Mouse (Mus musculus) embryonic facial prominence, embryonic 12.5 days (tissue): ENCODE data around the gene Chrna4. TPM values are rescaled to one million over a fixed set of nuclear protein-coding genes. Genes with fewer than 3 reads are reported as not detected.

Experiments
- ATAC-seq: fragments of 200-750 bp; cut with Nextera tagmentation; 2 replicates; pipeline ENCODE4 v1.8.0; 2017; ENCODE audit not compliant: insufficient number of reproducible peaks, insufficient read depth, low FRiP score, low TSS enrichment
- H3K27ac ChIP-seq: fragments of 300-500 bp; sonication (generic); 2 replicates; pipeline ENCODE4 v1.5.1; 2016; ENCODE audit warnings: mild to moderate bottlenecking
- H3K27me3 ChIP-seq: fragments of 300-500 bp; sonication (generic); 2 replicates; pipeline ENCODE4 v1.6.1; 2016; ENCODE audit warnings: mild to moderate bottlenecking, moderate library complexity
- H3K36me3 ChIP-seq: fragments of 300-500 bp; sonication (generic); 2 replicates; pipeline ENCODE4 v1.6.1; 2016; ENCODE audit warnings: mild to moderate bottlenecking
- H3K4me1 ChIP-seq: fragments of 300-500 bp; sonication (generic); 2 replicates; pipeline ENCODE4 v1.6.1; 2016
- H3K4me2 ChIP-seq: fragments of 300-500 bp; sonication (generic); replicated peaks from 2 replicates; pipeline ENCODE4 v1.6.1; 2016; ENCODE audit warnings: mild to moderate bottlenecking, moderate library complexity
- H3K4me3 ChIP-seq: fragments of 300-500 bp; sonication (generic); 2 replicates; pipeline ENCODE4 v1.5.1; 2016; ENCODE audit warnings: mild to moderate bottlenecking
- H3K9ac ChIP-seq: fragments of 300-500 bp; sonication (generic); 2 replicates; pipeline ENCODE4 v1.6.1; 2016; ENCODE audit warnings: mild to moderate bottlenecking, moderate library complexity
- H3K9me3 ChIP-seq: fragments of 300-500 bp; sonication (generic); 2 replicates; pipeline ENCODE4 v1.6.1; 2016; ENCODE audit warnings: mild to moderate bottlenecking, moderate library complexity
- WGBS: fragments of 180-500 bp; shearing (Covaris S2); methylation state at CpG from one replicate; pipeline ENCODE4 v1.1.7; 2016; 5-methylcytosine and 5-hydroxymethylcytosine counted together
- polyA plus RNA-seq: library from polyadenylated mRNA; unstranded; fragments of >200 nt; fragmentation: Nextera tagmentation; extraction: Ambion mirVana; gene quantifications from 2 replicates; pipeline ENCODE4 v1.2.1, GENCODE M21; 2016

Gene Chrna4
- polyA plus RNA-seq, 1 experiment from 2014 or later: 5.5 TPM

DNA sequence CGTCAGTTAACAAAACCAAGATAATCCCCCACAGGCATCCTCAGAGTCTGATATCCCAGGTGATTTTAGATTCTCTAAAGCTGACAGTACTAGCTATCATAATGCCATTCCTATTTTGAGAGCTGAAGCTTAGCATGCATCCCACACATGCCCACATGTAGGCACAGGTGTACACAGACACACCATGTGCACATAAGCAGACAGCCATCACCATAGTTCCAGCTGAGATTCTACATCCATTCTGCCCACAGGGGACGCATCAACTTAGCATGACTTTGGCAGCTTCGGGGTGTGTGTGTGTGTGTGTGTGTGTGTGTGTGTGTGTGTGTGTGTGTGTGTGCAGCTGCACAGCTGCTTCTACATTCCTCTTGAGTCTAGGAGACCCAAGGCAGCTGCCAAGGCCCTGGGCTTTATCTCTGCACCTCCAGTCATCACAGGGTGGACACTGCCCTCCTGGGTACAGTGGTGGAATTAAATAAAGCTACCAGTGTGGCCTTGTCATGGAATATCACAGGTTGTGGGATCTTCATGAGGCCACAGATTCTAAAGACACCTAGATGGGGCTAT, 54.9 kb downstream of the Chrna4 start:
- no peak overlapping the region for H3K9ac ChIP-seq
- H3K27me3 ChIP-seq: no peaks in the 10 kb centered on the region
- H3K27ac ChIP-seq: no peak overlapping the region
- 0 out of 2 replicates have a peak, but pooled peaks cover 6% of the 10 kb centered on the region for H3K36me3 ChIP-seq
- H3K9me3 ChIP-seq: no peaks in the 10 kb centered on the region
- WGBS: 67% methylated on average over 3 of the region's 3 CpGs
- peaks cover 10% of the 10 kb centered on the region; the same call in 1 of the 2 replicates for H3K4me1 ChIP-seq
- H3K4me2 ChIP-seq: no peak overlapping the region
- ATAC-seq: no peak
- H3K4me3 ChIP-seq: no peak overlapping the region

DNA sequence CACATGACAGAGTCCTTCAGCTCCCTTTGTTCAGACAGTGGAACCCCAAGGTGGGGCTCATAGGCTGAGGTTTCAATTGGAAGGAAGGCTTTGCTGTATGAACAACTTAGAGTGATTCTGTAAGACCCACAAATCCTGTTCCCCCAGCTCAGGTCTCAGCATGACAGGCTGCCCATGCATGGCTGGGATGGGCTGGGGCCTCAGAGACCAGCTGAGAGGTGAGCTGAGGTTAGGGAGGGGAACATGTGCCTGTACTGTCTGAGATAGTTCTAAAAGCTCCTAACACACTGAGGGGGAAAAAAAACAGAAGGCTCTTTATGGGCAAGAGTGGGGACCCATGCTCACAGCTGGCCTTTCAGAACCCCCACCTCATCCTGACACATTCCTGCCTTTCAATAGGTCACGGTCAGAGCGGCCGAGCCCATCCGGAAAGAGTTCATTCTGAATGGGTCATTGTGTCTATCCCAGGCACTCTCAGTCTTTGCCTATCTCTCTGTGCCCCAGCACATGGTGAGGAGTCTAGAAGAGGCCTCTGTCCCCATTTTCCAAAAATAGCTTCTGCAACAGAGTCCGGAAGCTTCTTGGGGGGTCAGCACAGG, 55.8 kb downstream of the Chrna4 start:
- Histone ChIP-seq H3K9ac (no peak overlapping the region), H3K27ac (0 out of 2 replicates have a peak overlapping the region, but pooled peaks have one; percentile 36), H3K4me1 (peaks cover 10% of the 10 kb centered on the region; the same call in 1 of the 2 replicates), H3K36me3 (peaks cover 15% of the 10 kb centered on the region; the same call in 1 of the 2 replicates), H3K27me3 (no peaks in the 10 kb centered on the region), H3K4me3 (no peak overlapping the region), H3K4me2 (no peak overlapping the region), H3K9me3 (no peaks in the 10 kb centered on the region)
- ATAC-seq: no peak
- 23% methylated on average over 5 of the region's 5 CpGs for WGBS

DNA sequence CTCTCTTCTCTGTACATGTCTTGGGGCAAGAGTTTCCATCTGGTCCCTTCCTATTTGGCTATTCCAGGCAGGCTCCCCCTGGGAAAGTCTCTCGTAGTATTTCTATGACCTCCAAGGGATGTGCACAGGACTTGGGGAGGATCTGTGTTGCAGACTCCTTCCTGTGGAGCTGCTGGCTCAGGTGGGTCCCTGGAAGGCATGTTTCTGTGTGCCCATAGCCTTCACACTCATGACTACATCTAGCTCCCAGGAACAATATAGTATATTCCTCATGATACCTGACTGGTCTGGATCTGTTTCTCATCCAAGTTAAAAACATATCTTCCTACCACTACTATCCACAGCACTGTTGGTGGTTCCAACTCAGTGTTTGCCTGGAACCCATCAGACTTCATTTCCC, 56.3 kb downstream of the Chrna4 start:
- 58% methylated on average over 1 of the region's 1 CpGs for WGBS
- H3K9me3 ChIP-seq: no peaks in the 10 kb centered on the region
- no peak overlapping the region for H3K4me2 ChIP-seq
- no peaks in the 10 kb centered on the region for H3K27me3 ChIP-seq
- no peak for ATAC-seq
- H3K36me3 ChIP-seq: peaks cover 20% of the 10 kb centered on the region
- H3K4me3 ChIP-seq: no peak overlapping the region
- no peak overlapping the region for H3K9ac ChIP-seq
- peaks cover 10% of the 10 kb centered on the region; the same call in 1 of the 2 replicates for H3K4me1 ChIP-seq
- H3K27ac ChIP-seq: 0 out of 2 replicates have a peak overlapping the region, but pooled peaks have one; percentile 1

DNA sequence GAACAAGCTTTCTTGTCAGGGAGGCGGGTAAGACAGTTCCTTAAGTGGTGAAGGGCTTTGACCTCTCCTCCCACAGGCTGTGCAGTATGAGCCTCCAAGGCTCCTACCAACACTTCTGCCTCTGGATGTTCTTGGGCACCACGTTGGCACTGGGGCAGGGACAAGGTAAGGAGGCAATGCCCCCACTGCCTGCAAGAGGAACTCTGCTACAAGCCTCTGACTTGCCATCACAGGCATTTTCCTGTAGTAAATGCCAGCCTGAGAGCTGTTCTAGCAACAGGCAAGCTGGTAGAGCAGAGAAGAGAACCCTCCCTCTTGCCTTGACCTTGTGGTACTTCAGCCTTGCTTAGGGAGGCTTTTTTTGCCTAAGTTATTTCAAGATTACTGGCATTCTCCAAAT, 56.9 kb downstream of the Chrna4 start, which contains the start of gene Col20a1:
Gene Col20a1, plus strand, starts transcription at position 87 of the 400 bp plus-strand sequence.
- Histone ChIP-seq H3K36me3 (peaks cover 26% of the 10 kb centered on the region), H3K4me1 (peaks cover 10% of the 10 kb centered on the region; the same call in 1 of the 2 replicates), H3K27me3 (no peaks in the 10 kb centered on the region), H3K9me3 (no peaks in the 10 kb centered on the region), H3K4me2 (no peak within 1 kb of the TSS), H3K4me3 (no peak within 1 kb of the TSS), H3K27ac (0 out of 2 replicates have a peak within 1 kb of the TSS, but pooled peaks have one; percentile 1), H3K9ac (no peak within 1 kb of the TSS)
- 46% methylated on average over 2 of the region's 2 CpGs for whole genome bisulfite sequencing
- no peak for ATAC-seq

DNA sequence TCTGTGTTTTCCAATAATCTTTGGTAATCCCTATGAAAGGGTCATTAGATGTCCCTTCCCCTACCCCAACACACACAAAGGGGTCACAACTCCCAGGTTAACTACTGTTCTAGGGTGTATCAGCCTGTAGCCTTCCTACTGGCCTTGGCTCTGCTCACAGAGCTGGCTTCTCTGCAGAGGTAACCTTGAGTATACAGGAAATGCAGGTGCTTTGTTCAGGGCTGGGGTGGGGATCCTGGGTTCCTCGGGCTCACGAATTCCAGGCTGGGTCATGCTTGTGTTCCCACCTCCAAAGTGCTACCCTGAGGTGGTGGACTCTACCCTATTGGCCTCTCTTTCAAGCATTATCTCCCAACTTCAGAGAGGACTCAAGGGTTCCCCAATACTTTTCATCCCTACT, 57.7 kb downstream of the Chrna4 start:
- Histone ChIP-seq H3K9me3 (no peaks in the 10 kb centered on the region), H3K4me3 (no peak overlapping the region), H3K36me3 (peaks cover 34% of the 10 kb centered on the region), H3K27ac (no peak overlapping the region), H3K4me2 (no peak overlapping the region), H3K4me1 (peaks cover 10% of the 10 kb centered on the region; the same call in 1 of the 2 replicates), H3K9ac (no peak overlapping the region), H3K27me3 (no peaks in the 10 kb centered on the region)
- 86% methylated on average over 2 of the region's 2 CpGs for WGBS
- ATAC-seq: no peak

DNA sequence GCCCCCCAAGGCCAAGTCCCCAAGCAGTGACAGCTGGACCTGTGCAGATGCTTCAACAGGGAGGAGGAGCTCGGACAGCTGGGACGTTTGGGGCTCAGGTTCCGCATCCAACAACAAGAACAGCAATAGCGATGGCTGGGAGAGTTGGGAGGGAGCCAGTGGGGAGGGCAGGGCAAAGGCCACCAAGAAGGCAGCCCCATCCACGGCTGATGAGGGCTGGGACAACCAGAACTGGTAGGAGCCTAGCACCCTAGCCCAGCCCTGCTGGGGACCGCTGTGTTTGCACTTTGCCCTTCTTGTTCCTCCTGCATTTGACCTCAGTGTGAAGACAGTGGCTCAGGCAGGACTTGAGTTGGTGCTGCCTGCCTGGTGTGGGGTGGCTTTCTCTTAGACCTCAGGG, 62.2 kb downstream of the Chrna4 start:
- no peak for ATAC-seq
- Histone ChIP-seq H3K9me3 (no peaks in the 10 kb centered on the region), H3K4me1 (no peaks in the 10 kb centered on the region), H3K27me3 (no peaks in the 10 kb centered on the region), H3K4me2 (no peak overlapping the region), H3K4me3 (no peak overlapping the region), H3K36me3 (peaks cover 78% of the 10 kb centered on the region), H3K27ac (no peak overlapping the region), H3K9ac (no peak overlapping the region)
- WGBS: 82% methylated on average over 6 of the region's 6 CpGs

Other genes with a start within 250 kb of the Chrna4 start
- gene Ythdf1, start 122.6 kb downstream of the Chrna4 start, polyA plus RNA-seq: 71.3 and 72.6 TPM in 2 replicates
- 0.14 TPM in 1 of 2 replicates, not detected in the other for gene Birc7, start 114.5 kb downstream of the Chrna4 start, polyA plus RNA-seq
- gene Nkain4, start 88.8 kb downstream of the Chrna4 start, polyA plus RNA-seq: 21.7 and 25.5 TPM in 2 replicates
- 113 and 116 TPM in 2 replicates for gene Arfgap1, start 76.3 kb downstream of the Chrna4 start, polyA plus RNA-seq
- gene Col20a1, start 57.0 kb downstream of the Chrna4 start, polyA plus RNA-seq: 1.3 and 1.7 TPM in 2 replicates
- gene Kcnq2, start 91.8 kb upstream of the Chrna4 start, polyA plus RNA-seq: 2.8 and 4.9 TPM in 2 replicates
- 0.22 and 0.42 TPM in 2 replicates for gene Eef1a2, start 113.5 kb upstream of the Chrna4 start, polyA plus RNA-seq
- gene Ppdpf, start 143.7 kb upstream of the Chrna4 start, polyA plus RNA-seq: 458 and 495 TPM in 2 replicates
- not detected in 2 replicates for gene Ptk6, start 159.2 kb upstream of the Chrna4 start, polyA plus RNA-seq
- gene Srms, start 169.6 kb upstream of the Chrna4 start, polyA plus RNA-seq: 0.12 TPM in 1 of 2 replicates, not detected in the other
- gene Fndc11, start 176.5 kb upstream of the Chrna4 start, polyA plus RNA-seq: 0.14 and 0.39 TPM in 2 replicates
- gene Helz2, start 198.5 kb upstream of the Chrna4 start, polyA plus RNA-seq: 1.0 and 1.3 TPM in 2 replicates
- 19.7 and 20.3 TPM in 2 replicates for gene Gmeb2, start 244.5 kb upstream of the Chrna4 start, polyA plus RNA-seq